Mouse (Mus musculus) lung, embryonic 16.5 days (tissue): ENCODE results near the gene Nol10. TPM values are rescaled to one million over a fixed set of nuclear protein-coding genes. Genes with fewer than 3 reads are reported as not detected.

ENCODE experiments used
- ATAC-seq: fragments of 200-750 bp; cut with Nextera tagmentation; 2 replicates; pipeline ENCODE4 v1.8.0; 2017; ENCODE audit warnings: low read depth, mild to moderate bottlenecking, moderate library complexity
- H3K27ac ChIP-seq: fragments of 300-500 bp; sonication (generic); 2 replicates; pipeline ENCODE4 v1.5.1; 2014; ENCODE audit warnings: mild to moderate bottlenecking, control low read depth, low read length
- H3K27me3 ChIP-seq: fragments of 300-500 bp; sonication (generic); 2 replicates; pipeline ENCODE4 v1.6.1; 2014; ENCODE audit warnings: low read depth, low read length, mixed read lengths; ENCODE audit not compliant: control insufficient read depth, insufficient read depth
- H3K36me3 ChIP-seq: fragments of 300-500 bp; sonication (generic); 2 replicates; pipeline ENCODE4 v1.6.1; 2014; ENCODE audit warnings: low read length; ENCODE audit not compliant: control insufficient read depth, insufficient read depth
- H3K4me1 ChIP-seq: fragments of 300-500 bp; sonication (generic); replicated peaks from 2 replicates; pipeline ENCODE4 v1.6.1; 2014; ENCODE audit warnings: low read length, mixed read lengths; ENCODE audit not compliant: control insufficient read depth, insufficient read depth
- H3K4me2 ChIP-seq: fragments of 300-500 bp; sonication (generic); 2 replicates; pipeline ENCODE4 v1.6.1; 2014; ENCODE audit warnings: low read depth, low read length, control low read depth
- H3K4me3 ChIP-seq: fragments of 300-500 bp; sonication (generic); 2 replicates; pipeline ENCODE4 v1.5.1; 2014; ENCODE audit warnings: mild to moderate bottlenecking, low read length, control low read depth
- H3K9ac ChIP-seq: fragments of 300-500 bp; sonication (generic); 2 replicates; pipeline ENCODE4 v1.6.1; 2014; ENCODE audit warnings: low read length, control low read depth
- H3K9me3 ChIP-seq: fragments of 300-500 bp; sonication (generic); 2 replicates; pipeline ENCODE4 v1.6.1; 2016; ENCODE audit warnings: low read length; ENCODE audit not compliant: control insufficient read depth
- WGBS: fragments of 180-500 bp; shearing (Covaris S2); extraction: QIAGEN DNeasy Blood & Tissue Kit; methylation state at CpG from one replicate; pipeline ENCODE4 v1.1.7; 2014; 5-methylcytosine and 5-hydroxymethylcytosine counted together
- polyA plus RNA-seq: library from polyadenylated mRNA; unstranded; fragments of >200 nt; fragmentation: Nextera tagmentation; extraction: Ambion mirVana; gene quantifications from 2 replicates; pipeline ENCODE4 v1.2.1, GENCODE M21; 2015

Nol10 gene
- 20.8 TPM in 2 replicates for polyA plus RNA-seq

GRCm38 (mm10) chr12:17348048-17349036, at the start of gene Nol10:
Gene Nol10 (plus strand): TSS chr12:17348458.
- Histone ChIP-seq H3K27ac (0 out of 2 replicates have a peak within 1 kb of the TSS, but pooled peaks have one; percentile 15), H3K4me3 (peak within 1 kb of the TSS; percentile 86), H3K36me3 (peaks cover 4% of the 10 kb centered on the region), H3K27me3 (no peaks in the 10 kb centered on the region), H3K9me3 (no peaks in the 10 kb centered on the region), H3K9ac (peak within 1 kb of the TSS; percentile 74), H3K4me2 (peak within 1 kb of the TSS; percentile 80), H3K4me1 (peaks cover 8% of the 10 kb centered on the region)
- peak; percentile 98 for ATAC-seq
- under 1% methylated on average over 42 of the region's 42 CpGs for WGBS

GRCm38 (mm10) chr12:17299902-17300301, 48.4 kb upstream of the Nol10 start:
- Histone ChIP-seq H3K4me2 (no peak overlapping the region), H3K27ac (no peak overlapping the region), H3K9me3 (no peaks in the 10 kb centered on the region), H3K27me3 (no peaks in the 10 kb centered on the region), H3K36me3 (no peaks in the 10 kb centered on the region), H3K4me3 (no peak overlapping the region), H3K4me1 (no peaks in the 10 kb centered on the region), H3K9ac (no peak overlapping the region)
- no peak for ATAC-seq
- WGBS: 89% methylated on average over 1 of the region's 1 CpGs

GRCm38 (mm10) chr12:17305445-17305844, 42.8 kb upstream of the Nol10 start:
- Histone ChIP-seq H3K4me3 (no peak overlapping the region), H3K27me3 (no peaks in the 10 kb centered on the region), H3K9me3 (no peaks in the 10 kb centered on the region), H3K36me3 (no peaks in the 10 kb centered on the region), H3K4me1 (no peaks in the 10 kb centered on the region), H3K27ac (no peak overlapping the region), H3K9ac (no peak overlapping the region), H3K4me2 (no peak overlapping the region)
- no peak for ATAC-seq
- 76% methylated on average over 7 of the region's 7 CpGs for WGBS

GRCm38 (mm10) chr12:17308246-17308645, 40.0 kb upstream of the Nol10 start:
- Histone ChIP-seq H3K27me3 (no peaks in the 10 kb centered on the region), H3K4me3 (no peak overlapping the region), H3K4me2 (no peak overlapping the region), H3K4me1 (no peaks in the 10 kb centered on the region), H3K9me3 (no peaks in the 10 kb centered on the region), H3K9ac (no peak overlapping the region), H3K27ac (no peak overlapping the region), H3K36me3 (no peaks in the 10 kb centered on the region)
- peak; percentile 26; the same call in 1 of the 2 replicates for ATAC-seq
- 40% methylated on average over 4 of the region's 4 CpGs for WGBS

GRCm38 (mm10) chr12:17310852-17311839, 37.1 kb upstream of the Nol10 start:
- no peak overlapping the region for H3K27ac ChIP-seq
- no peak overlapping the region for H3K4me3 ChIP-seq
- WGBS: 62% methylated on average over 16 of the region's 16 CpGs
- H3K27me3 ChIP-seq: no peaks in the 10 kb centered on the region
- no peaks in the 10 kb centered on the region for H3K36me3 ChIP-seq
- no peaks in the 10 kb centered on the region for H3K9me3 ChIP-seq
- no peak overlapping the region for H3K4me2 ChIP-seq
- H3K4me1 ChIP-seq: peaks cover 2% of the 10 kb centered on the region; the same call in 1 of the 2 replicates
- no peak overlapping the region for H3K9ac ChIP-seq
- no peak for ATAC-seq

GRCm38 (mm10) chr12:17316096-17316495, 32.2 kb upstream of the Nol10 start:
- Histone ChIP-seq H3K9ac (no peak overlapping the region), H3K27ac (peak overlapping the region; percentile 79), H3K9me3 (no peaks in the 10 kb centered on the region), H3K4me2 (no peak overlapping the region), H3K4me3 (no peak overlapping the region), H3K36me3 (no peaks in the 10 kb centered on the region), H3K27me3 (no peaks in the 10 kb centered on the region), H3K4me1 (peaks cover 8% of the 10 kb centered on the region; the same call in 1 of the 2 replicates)
- ATAC-seq: peak; percentile 89
- WGBS: 68% methylated on average over 5 of the region's 5 CpGs

GRCm38 (mm10) chr12:17317970-17318369, 30.3 kb upstream of the Nol10 start:
- 30% methylated on average over 4 of the region's 4 CpGs for WGBS
- H3K9ac ChIP-seq: no peak overlapping the region
- ATAC-seq: no peak
- no peak overlapping the region for H3K4me2 ChIP-seq
- H3K9me3 ChIP-seq: no peaks in the 10 kb centered on the region
- peak overlapping the region; percentile 18 for H3K27ac ChIP-seq
- no peak overlapping the region for H3K4me3 ChIP-seq
- H3K4me1 ChIP-seq: peaks cover 8% of the 10 kb centered on the region; the same call in 1 of the 2 replicates
- no peaks in the 10 kb centered on the region for H3K36me3 ChIP-seq
- no peaks in the 10 kb centered on the region for H3K27me3 ChIP-seq

- peak overlapping the region; percentile 55 for H3K27ac ChIP-seq
- no peaks in the 10 kb centered on the region for H3K9me3 ChIP-seq
- H3K36me3 ChIP-seq: no peaks in the 10 kb centered on the region
- 48% methylated on average over 3 of the region's 3 CpGs for WGBS
- H3K4me3 ChIP-seq: no peak overlapping the region
- no peak overlapping the region for H3K9ac ChIP-seq
- H3K27me3 ChIP-seq: peaks cover 3% of the 10 kb centered on the region
- no peak overlapping the region for H3K4me2 ChIP-seq
- peak; percentile 76 for ATAC-seq
- peaks cover 8% of the 10 kb centered on the region; the same call in 1 of the 2 replicates for H3K4me1 ChIP-seq
Measured at GRCm38 (mm10) chr12:17318453-17318852, 29.8 kb upstream of the Nol10 start.
